Mouse (Mus musculus) cerebellum, adult (tissue): ENCODE measurements at regions not wholly inside any gene's neighbourhood (a gene's known extent, or its start where the extent isn't known, plus 50 kb on each side); places are given as distances from the start of the nearest gene placed in this dataset.
"Not testable (repeated sequence)": the region's sequence is repeated elsewhere in the genome, so short reads cannot be mapped to it uniquely, and the experiment has no call there.

Experiments
- ATAC-seq: cut with Nextera tagmentation; 2 replicates; pipeline ENCODE4 v1.9.2; 2017; ENCODE audit warnings: mild to moderate bottlenecking, moderate library complexity, mixed read lengths; ENCODE audit not compliant: insufficient number of reproducible peaks, low FRiP score, low TSS enrichment

- no peak for ATAC-seq
Measured at GRCm38 (mm10) chr15:43581246-43581645, 3447.1 kb downstream of the 9330182O14Rik start.

- no peak for ATAC-seq
Measured at GRCm38 (mm10) chr15:43585751-43586150, 3451.6 kb downstream of the 9330182O14Rik start.

GRCm38 (mm10) chr15:43588021-43588420 is 3453.9 kb downstream of the 9330182O14Rik start:
- no peak for ATAC-seq

DNA sequence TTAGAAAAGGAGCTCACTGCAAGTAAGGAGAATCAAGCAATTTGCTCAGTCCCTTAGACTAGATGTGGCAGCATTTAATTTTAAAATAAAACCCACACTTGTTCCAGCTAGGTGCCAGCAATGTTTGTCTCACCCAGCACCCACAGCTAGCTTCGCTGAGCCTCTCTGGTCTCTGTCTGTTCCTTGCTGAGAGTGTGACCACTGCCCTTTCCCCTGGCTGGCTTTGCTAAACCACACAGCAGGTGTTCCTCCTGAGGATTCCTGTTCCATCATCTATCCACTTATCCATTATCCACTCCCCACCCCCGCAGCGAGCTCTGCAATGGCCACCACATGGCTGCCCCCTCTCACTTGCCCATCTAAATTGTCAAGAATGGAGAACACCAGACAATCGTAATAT is 3473.5 kb downstream of the 9330182O14Rik start:
- no peak for ATAC-seq

- ATAC-seq: no peak
Measured at GRCm38 (mm10) chr15:43609901-43610300, 3475.7 kb downstream of the 9330182O14Rik start.

DNA sequence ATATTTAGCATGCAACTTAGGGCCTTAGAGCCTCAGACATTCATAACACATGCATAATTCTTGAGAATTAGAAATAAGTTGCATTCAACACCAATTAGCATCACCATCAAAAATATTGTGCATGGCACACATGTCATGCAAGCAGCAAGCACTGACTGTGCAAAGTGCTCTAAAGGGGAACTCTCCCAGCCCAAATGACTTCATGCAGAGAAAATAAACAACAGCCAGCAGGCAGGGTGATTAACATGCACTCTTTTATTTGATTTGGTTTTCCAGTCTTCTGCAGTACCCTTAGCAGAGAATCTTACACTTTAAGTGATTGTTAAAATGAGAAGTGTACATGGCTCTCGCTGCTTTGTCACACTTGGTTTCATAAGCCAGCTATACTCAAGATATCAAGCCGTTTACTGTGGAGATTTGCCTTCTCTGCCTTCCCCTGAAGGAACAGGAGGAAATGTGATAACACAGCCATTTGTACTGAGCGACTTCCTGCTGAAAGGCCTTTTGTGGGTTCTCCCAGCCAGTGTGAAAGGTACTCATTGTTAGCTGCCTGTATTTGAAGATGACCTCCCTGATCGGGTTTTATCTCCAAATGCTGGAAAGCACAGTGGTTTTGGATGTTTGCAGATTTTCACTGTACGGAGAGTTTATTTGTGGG is 3480.0 kb downstream of the 9330182O14Rik start:
- ATAC-seq: no peak

DNA sequence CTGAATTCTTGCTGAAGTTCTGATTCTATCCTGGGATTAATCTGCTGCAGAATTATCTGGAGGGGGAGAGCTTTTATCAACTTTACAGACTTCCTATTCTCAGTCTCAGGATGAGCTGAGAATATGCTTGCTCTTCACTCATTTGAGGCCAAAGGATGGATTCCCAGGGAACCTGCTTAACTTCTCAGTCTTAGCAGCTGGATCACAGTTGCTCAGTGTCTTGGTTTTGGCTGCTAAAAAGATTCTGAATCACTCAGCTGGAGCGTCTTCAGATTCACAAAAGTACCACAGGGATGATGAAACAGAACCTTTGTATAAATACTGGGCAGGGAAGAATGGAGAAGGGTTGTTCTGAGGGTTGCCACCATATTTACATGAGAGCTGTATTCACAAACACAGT is 3481.6 kb downstream of the 9330182O14Rik start:
- ATAC-seq: no peak

DNA sequence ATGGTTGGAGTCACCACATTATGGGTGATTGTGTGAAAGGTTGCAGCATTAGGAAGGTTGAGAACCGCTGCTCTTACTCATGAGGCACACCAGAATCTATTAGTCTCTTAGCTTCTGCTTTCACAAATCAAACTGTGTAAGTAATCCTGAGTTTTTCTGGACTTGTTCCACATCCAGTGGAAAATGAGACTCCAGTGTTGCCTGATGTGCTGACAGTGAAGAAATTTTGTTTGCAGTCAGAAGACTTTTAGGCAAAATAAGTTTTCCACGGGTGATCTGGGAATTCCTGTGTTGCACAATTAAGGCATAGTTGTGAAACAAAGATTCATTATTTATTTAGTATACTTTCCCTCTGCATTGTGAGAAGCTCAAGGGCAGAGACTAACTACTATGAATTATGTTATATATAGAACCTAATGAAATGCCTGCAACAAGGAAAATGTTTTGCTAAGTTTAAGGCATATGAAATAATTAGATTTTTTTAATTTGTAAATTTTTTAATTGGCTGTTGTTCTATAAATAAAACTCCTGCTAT is 3490.3 kb downstream of the 9330182O14Rik start:
- ATAC-seq: no peak

DNA sequence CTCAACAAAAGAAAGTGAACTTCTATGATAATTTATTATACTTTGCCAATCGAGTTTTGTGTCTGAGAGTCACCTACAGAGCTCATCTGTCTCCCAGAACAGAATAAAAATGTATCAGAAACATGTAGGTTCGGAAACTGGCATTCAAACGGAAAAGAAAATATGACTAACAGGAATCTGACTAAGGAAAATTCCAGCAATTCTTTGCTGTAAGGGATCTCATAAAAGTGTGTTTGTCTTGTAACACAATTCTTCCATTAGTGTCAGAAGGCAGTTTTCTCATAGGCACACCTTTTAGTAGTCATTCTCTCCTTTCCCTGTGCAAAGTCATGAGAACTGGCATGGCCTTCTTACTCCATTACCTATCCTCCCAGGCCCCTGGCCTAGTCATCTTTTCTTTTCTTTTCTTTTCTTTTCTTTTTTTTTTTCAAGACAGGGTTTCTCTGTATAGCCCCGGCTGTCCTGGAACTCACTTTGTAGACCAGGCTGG is 3490.9 kb downstream of the 9330182O14Rik start:
- no peak for ATAC-seq

DNA sequence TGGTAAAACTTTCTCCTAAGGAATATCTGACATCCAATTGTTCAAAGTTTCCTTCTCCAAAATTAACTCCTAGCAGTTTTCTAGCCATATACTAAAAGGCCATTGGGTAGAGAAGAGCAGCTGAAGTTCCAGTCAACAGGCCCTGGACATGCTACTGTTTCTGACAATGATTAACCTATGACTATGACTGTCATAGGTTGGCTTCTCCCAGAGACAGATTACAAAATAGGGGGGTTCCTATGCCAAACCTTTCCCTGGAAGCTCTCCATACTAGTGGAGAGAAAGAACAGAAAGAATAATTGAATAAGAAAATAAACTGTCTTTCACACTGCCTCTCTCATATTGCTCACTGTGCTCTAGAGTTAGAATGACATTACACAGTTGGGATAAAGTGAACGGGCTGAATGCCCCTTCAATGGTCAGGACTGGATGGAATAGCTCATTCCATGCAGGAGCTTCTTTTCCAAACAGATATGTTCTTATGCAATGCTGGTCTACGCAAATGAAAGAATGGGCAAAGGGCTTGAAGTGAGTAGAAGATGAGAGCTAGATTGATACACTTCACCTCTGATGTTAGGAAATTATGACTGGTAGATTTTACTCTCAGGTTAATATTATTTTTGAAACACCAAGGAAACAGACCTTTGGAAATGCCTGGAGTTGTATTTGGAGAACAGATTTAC is 3516.8 kb downstream of the 9330182O14Rik start:
- no peak for ATAC-seq

- no peak for ATAC-seq
Measured at GRCm38 (mm10) chr15:43663648-43664047, 3529.5 kb downstream of the 9330182O14Rik start.

GRCm38 (mm10) chr15:43678844-43679243 is 3544.7 kb downstream of the 9330182O14Rik start:
- no peak for ATAC-seq

- ATAC-seq: 0 out of 2 replicates have a peak, but pooled peaks have one; percentile 40
Measured at GRCm38 (mm10) chr15:43682176-43682575, 3548.0 kb downstream of the 9330182O14Rik start.

DNA sequence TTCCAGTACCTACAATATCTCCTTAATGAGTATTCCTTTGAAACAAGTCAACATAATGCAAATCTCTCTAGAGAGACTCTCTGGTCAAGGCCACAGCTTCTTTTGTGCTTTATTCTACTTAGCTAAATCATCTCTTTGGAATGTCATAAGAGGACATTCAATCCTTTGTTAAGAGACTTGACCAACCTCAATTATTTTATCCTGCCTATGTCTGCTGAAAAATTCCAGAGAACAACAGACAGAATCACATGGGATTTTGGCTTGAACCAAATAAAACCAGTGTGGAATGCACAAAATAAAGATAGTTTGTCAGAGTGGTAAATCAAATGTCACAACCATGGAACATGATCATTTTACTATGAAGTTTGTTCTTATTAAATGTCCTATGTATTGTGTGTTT is 3557.8 kb downstream of the 9330182O14Rik start:
- not testable (repeated sequence) for ATAC-seq

- no peak for ATAC-seq
Measured at GRCm38 (mm10) chr15:43695451-43695850, 3561.3 kb downstream of the 9330182O14Rik start.

DNA sequence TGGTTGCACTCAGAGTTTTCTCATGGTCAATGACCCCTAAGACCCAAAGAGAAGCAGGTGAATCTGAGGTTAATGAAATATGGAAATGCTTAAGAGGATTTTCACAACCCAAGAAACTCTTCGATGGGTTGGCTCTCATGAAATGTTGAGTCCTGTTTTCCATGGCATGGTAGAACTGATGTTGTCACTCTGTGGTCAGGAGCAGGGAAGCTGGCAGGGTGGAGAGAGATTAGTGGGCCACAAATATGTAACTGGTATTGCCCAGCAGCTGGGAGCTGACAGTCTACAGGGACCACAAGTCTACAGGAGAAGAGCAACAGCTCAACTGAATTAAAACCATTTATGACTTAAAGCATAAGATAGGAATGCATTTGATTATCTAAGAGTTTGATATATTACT is 3582.9 kb downstream of the 9330182O14Rik start:
- ATAC-seq: no peak

DNA sequence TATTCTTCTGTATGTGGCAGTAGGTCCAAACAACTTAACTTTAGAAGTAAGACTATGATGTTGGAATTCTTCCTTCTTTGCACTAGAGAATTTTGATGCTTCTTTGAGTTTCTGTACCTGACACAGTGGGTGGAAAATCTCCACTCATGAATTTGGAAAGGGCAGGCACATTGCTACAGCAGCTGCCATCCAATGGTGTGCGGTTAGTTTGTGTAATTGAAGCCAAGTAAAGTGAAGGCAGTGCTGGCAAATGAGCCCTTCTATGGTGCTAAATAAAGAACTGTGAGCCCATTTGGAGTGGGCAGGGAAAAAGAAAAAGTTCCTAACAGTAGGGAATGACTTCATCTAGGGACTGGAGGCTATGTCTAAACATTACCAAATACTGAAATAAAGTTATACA is 3583.4 kb downstream of the 9330182O14Rik start:
- ATAC-seq: no peak

GRCm38 (mm10) chr15:43720916-43721315 is 3586.8 kb downstream of the 9330182O14Rik start:
- no peak for ATAC-seq

GRCm38 (mm10) chr15:43735697-43736096 is 3601.5 kb downstream of the 9330182O14Rik start:
- ATAC-seq: no peak

- no peak for ATAC-seq
Measured at GRCm38 (mm10) chr15:43758256-43758655, 3624.1 kb downstream of the 9330182O14Rik start.

DNA sequence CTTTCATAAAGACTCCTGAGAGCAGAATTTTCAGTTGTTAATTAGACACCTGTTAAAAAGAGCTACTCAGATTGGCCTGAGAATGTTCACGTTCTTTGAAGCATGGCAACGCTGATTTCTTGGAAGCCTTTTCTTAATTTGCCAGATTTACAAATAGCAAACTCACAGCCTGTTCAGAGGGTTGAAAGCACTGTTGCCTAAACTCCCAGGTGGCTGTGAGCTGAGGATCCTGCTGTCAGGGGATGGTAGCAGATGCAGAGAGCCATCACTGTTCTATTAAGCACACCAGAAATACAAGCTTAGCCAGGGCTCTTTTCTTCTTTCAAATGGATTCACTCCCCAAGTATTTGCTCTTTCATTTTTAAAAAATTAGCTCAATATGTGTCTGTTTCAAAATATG is 3630.4 kb downstream of the 9330182O14Rik start:
- ATAC-seq: no peak
